Mouse (Mus musculus) heart, embryonic 16.5 days (tissue): Measurements from ENCODE around the gene Tex35. TPM values are rescaled to one million over a fixed set of nuclear protein-coding genes. Genes with fewer than 3 reads are reported as not detected.

Source experiments
- ATAC-seq: fragments of 200-750 bp; cut with Nextera tagmentation; replicated peaks from 2 replicates; pipeline ENCODE4 v1.8.0; 2017; ENCODE audit warnings: moderate number of reproducible peaks; ENCODE audit not compliant: insufficient read depth, low FRiP score; ENCODE audit errors: extremely low read depth
- H3K27ac ChIP-seq: fragments of 300-500 bp; sonication (generic); 2 replicates; pipeline ENCODE4 v1.5.1; 2014; ENCODE audit warnings: mild to moderate bottlenecking, low read length, control low read depth, moderate library complexity
- H3K27me3 ChIP-seq: fragments of 300-500 bp; sonication (generic); 2 replicates; pipeline ENCODE4 v1.6.1; 2014; ENCODE audit warnings: low read length, mixed read lengths; ENCODE audit not compliant: control insufficient read depth, insufficient read depth
- H3K36me3 ChIP-seq: fragments of 300-500 bp; sonication (generic); 2 replicates; pipeline ENCODE4 v1.6.1; 2014; ENCODE audit not compliant: control insufficient read depth, insufficient read depth
- H3K4me1 ChIP-seq: fragments of 300-500 bp; sonication (generic); 2 replicates; pipeline ENCODE4 v1.6.1; 2014; ENCODE audit warnings: low read length, mixed read lengths; ENCODE audit not compliant: control insufficient read depth, insufficient read depth
- H3K4me2 ChIP-seq: fragments of 300-500 bp; sonication (generic); 2 replicates; pipeline ENCODE4 v1.6.1; 2014; ENCODE audit warnings: low read depth, mild to moderate bottlenecking, control low read depth, low read length
- H3K4me3 ChIP-seq: fragments of 300-500 bp; sonication (generic); 2 replicates; pipeline ENCODE4 v1.5.1; 2014; ENCODE audit warnings: mild to moderate bottlenecking, control low read depth, low read length
- H3K9ac ChIP-seq: fragments of 300-500 bp; sonication (generic); 2 replicates; pipeline ENCODE4 v1.6.1; 2014; ENCODE audit warnings: low read length, control low read depth
- H3K9me3 ChIP-seq: fragments of 300-500 bp; sonication (generic); replicated peaks from 2 replicates; pipeline ENCODE4 v1.6.1; 2016; ENCODE audit warnings: low read length; ENCODE audit not compliant: control insufficient read depth
- WGBS: fragments of 180-500 bp; shearing (Covaris S2); extraction: QIAGEN DNeasy Blood & Tissue Kit; methylation state at CpG from one replicate; pipeline ENCODE4 v1.1.7; 2014; 5-methylcytosine and 5-hydroxymethylcytosine counted together
- polyA plus RNA-seq: library from polyadenylated mRNA; unstranded; fragments of >200 nt; fragmentation: Nextera tagmentation; extraction: Ambion mirVana; gene quantifications from 2 replicates; pipeline ENCODE4 v1.2.1, GENCODE M21; 2015

Tex35 gene
- polyA plus RNA-seq, 1 experiment from 2014 or later, result not detected

- no peak for ATAC-seq
- 80% methylated on average over 3 of the region's 3 CpGs for WGBS
- no peaks in the 10 kb centered on the region for H3K9me3 ChIP-seq
Measured at GRCm38 (mm10) chr1:157090835-157091234, 17.6 kb downstream of the Tex35 start.

DNA sequence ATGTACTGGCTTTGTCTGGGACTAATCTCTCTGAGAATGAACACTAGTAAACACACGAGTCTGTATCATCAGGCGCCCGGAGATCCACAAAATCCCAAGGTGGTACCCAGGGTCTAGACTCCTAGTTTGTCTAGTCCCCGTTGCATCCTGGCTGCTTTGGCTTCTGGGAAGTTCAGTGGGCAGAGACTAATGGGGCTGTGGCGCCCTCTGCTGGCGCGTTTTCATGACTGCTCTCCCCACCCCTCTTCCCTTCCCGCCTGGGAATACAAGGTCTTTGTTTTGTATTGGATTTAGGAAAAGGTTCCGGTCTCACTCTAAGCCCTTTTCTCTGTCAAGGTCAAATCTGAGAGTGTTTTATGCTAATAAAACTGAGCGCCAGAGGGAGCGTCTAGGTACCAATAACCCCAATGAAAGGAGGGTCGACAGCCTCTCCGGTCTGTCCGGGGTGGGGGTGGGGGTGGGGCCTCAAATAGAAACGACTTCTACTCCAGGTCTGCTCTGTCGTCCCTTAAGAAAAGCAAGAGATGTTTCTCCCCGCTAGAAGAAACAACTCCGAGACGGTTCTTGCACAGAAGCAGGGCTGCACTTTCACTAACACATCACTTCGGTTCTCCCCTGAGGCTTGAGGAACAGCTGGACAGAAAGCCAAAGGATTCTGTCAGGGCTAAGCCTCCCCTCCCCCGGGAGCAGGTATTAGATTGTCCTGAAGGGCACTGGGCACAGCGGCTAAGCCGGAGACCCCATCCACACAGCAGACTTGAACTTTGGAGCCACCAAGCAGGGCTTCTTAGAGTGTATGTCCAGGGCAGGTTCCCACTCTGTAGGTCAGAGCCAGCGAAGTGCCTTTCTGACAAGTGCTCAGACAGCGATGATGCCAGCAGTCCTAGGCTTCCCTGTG is 22.1 kb downstream of the Tex35 start:
- 8% methylated on average over 25 of the region's 25 CpGs for WGBS
- Histone ChIP-seq H3K4me1 (peaks cover 4% of the 10 kb centered on the region; the same call in 1 of the 2 replicates), H3K4me3 (peak overlapping the region; percentile 61), H3K27me3 (no peaks in the 10 kb centered on the region), H3K9me3 (no peaks in the 10 kb centered on the region), H3K9ac (peak overlapping the region; percentile 74), H3K36me3 (no peaks in the 10 kb centered on the region), H3K27ac (peak overlapping the region; percentile 55), H3K4me2 (peak overlapping the region; percentile 77)
- peak; percentile 72 for ATAC-seq

More at GRCm38 (mm10) chr1:157090835-157091234, 17.6 kb downstream of the Tex35 start:
- Histone ChIP-seq H3K4me1 (no peaks in the 10 kb centered on the region), H3K27ac (no peak overlapping the region), H3K4me3 (no peak overlapping the region), H3K36me3 (no peaks in the 10 kb centered on the region), H3K4me2 (no peak overlapping the region), H3K9ac (no peak overlapping the region), H3K27me3 (no peaks in the 10 kb centered on the region)

- Histone ChIP-seq H3K36me3 (no peaks in the 10 kb centered on the region), H3K4me3 (no peak overlapping the region), H3K9me3 (no peaks in the 10 kb centered on the region), H3K27me3 (no peaks in the 10 kb centered on the region), H3K27ac (no peak overlapping the region), H3K4me1 (peaks cover 12% of the 10 kb centered on the region), H3K9ac (no peak overlapping the region), H3K4me2 (no peak overlapping the region)
- 83% methylated on average over 4 of the region's 4 CpGs for WGBS
- no peak for ATAC-seq
Measured at GRCm38 (mm10) chr1:157082931-157083330, 25.5 kb downstream of the Tex35 start.

- peaks cover 12% of the 10 kb centered on the region for H3K4me1 ChIP-seq
- no peak overlapping the region for H3K4me3 ChIP-seq
- 56% methylated on average over 8 of the region's 8 CpGs for WGBS
Measured at GRCm38 (mm10) chr1:157081999-157082398, 26.5 kb downstream of the Tex35 start.

DNA sequence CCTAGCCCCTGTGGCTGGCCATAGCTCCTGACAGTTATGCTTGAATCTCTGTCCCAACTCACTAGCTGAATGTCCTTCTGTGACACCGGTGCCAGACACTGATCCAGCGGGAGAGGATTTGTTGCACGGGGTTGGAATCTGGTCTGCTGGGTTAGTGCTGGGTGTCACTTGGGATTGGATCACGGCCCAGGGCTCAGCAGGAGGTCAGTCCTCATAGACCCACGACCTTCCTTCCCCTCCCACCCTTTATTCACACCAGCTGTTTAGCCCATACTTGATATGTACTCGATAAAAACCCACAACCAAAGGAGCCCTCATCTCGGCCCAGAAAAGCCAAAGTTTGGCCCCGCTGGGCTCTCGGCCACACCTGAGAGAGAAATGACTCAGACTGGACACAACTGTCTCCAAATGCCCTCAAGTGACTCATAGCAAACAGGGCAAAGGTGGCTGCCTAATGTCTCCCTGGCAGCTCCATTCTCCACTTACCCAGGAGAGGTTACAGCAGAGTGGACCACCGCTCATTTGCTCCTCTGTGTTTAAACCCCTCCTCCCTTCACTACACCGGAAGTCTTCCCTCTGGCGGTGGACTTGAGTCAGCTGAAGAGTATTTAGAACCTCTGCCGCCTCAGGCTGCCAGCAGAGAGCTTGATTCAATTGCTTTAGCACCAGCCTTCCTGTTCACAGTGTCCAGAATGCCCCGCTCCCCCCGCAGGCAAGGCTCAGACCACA is 27.2 kb downstream of the Tex35 start:
- H3K36me3 ChIP-seq, result no peaks in the 10 kb centered on the region
- H3K4me1 ChIP-seq, result peaks cover 17% of the 10 kb centered on the region
- H3K27ac ChIP-seq, result no peak overlapping the region
- H3K9me3 ChIP-seq, result no peaks in the 10 kb centered on the region
- no peak overlapping the region for H3K4me2 ChIP-seq
- 45% methylated on average over 15 of the region's 15 CpGs for WGBS
- no peak overlapping the region for H3K9ac ChIP-seq
- no peaks in the 10 kb centered on the region for H3K27me3 ChIP-seq
- H3K4me3 ChIP-seq, result no peak overlapping the region
- no peak for ATAC-seq

More at GRCm38 (mm10) chr1:157081999-157082398, 26.5 kb downstream of the Tex35 start:
- no peak for ATAC-seq
- Histone ChIP-seq H3K27ac (no peak overlapping the region), H3K27me3 (no peaks in the 10 kb centered on the region), H3K4me2 (no peak overlapping the region), H3K9me3 (no peaks in the 10 kb centered on the region), H3K36me3 (no peaks in the 10 kb centered on the region), H3K9ac (no peak overlapping the region)

DNA sequence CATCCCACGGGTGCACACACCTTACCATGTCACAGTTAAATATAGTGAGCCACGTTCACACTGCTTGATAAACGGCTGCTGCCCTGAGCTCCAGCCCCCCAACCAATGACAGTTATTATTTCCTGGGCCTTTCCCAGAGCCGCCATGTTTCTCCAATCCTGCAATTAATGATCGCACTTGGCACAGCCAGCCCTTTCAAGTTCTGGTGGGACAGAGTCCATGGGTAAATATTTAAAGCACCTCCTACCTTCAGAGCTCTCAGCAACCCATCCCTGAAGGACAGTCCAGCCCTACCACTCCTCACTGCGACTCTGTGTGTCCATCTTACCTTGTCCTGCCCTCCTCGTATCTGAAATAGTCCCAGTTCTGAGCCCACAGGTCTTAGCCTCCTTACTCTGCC is 28.4 kb downstream of the Tex35 start:
- Histone ChIP-seq H3K9me3 (no peaks in the 10 kb centered on the region), H3K4me2 (no peak overlapping the region), H3K27me3 (no peaks in the 10 kb centered on the region), H3K27ac (no peak overlapping the region), H3K9ac (no peak overlapping the region), H3K36me3 (no peaks in the 10 kb centered on the region), H3K4me1 (peaks cover 18% of the 10 kb centered on the region), H3K4me3 (no peak overlapping the region)
- ATAC-seq, result no peak
- 68% methylated on average over 7 of the region's 7 CpGs for WGBS

DNA sequence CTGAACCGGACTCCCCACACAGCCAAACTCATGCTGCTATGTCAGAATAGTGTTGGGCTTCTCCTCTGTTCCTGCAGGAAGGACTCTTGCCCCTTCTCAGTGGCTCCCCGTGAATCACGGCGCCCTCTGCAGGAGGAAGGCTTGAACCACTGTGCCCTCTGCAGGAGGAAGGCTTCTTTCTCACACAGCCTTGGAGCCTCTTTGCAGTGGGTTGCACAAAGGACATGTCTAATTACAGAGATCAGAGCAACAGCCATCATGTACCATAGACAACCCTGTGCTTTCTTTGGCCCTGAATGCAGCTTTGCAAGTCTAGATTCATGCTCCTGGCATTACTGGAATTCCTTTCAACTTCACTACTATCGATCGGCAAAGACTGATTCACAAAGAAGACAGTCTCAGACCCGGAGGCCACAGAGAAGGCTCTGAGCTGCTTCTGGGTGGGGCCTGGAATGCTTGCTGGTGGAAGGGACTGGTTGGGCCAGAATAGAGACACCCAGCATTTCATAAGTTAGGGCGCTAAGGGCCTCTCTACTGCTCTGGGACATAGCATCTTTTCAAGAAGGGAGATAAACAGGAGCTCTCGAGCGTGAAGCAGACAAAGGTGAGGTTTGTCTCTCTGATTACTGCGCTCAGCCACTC is 29.0 kb downstream of the Tex35 start:
- 0 out of 2 replicates have a peak overlapping the region, but pooled peaks have one; percentile 26 for H3K9ac ChIP-seq
- WGBS, result 34% methylated on average over 11 of the region's 11 CpGs
- no peaks in the 10 kb centered on the region for H3K9me3 ChIP-seq
- H3K27ac ChIP-seq, result no peak overlapping the region
- peaks cover 20% of the 10 kb centered on the region for H3K4me1 ChIP-seq
- H3K4me3 ChIP-seq, result no peak overlapping the region
- no peaks in the 10 kb centered on the region for H3K36me3 ChIP-seq
- no peak overlapping the region for H3K4me2 ChIP-seq
- no peaks in the 10 kb centered on the region for H3K27me3 ChIP-seq
- ATAC-seq, result peak; percentile 26; the same call in 1 of the 2 replicates

GRCm38 (mm10) chr1:157076781-157077705 is 31.4 kb downstream of the Tex35 start:
- Histone ChIP-seq H3K4me2 (peak overlapping the region; percentile 3; the same call in 1 of the 2 replicates), H3K4me1 (peaks cover 20% of the 10 kb centered on the region), H3K9ac (no peak overlapping the region), H3K36me3 (no peaks in the 10 kb centered on the region), H3K4me3 (no peak overlapping the region), H3K27me3 (no peaks in the 10 kb centered on the region), H3K27ac (no peak overlapping the region), H3K9me3 (no peaks in the 10 kb centered on the region)
- WGBS, result 57% methylated on average over 43 of the region's 43 CpGs
- ATAC-seq, result no peak; the same call in 1 of the 2 replicates
